Mouse (Mus musculus) layer of hippocampus, postnatal 25 days (tissue): Measurements from ENCODE around the gene Gm26992. TPM values are rescaled to one million over a fixed set of nuclear protein-coding genes. Genes with fewer than 3 reads are reported as not detected.
"Not testable (repeated sequence)": the region's sequence is repeated elsewhere in the genome, so short reads cannot be mapped to it uniquely, and the experiment has no call there.

ENCODE experiments used
- DNase-seq, 2 experiments: peaks; one replicate each; pipeline ENCODE4 v3.0.0; 2022; ENCODE audit warnings: mixed read lengths in 2 of 2, low spot score in 1 of 2; ENCODE audit errors: extremely low spot score in 1 of 2
- total RNA-seq, 2 experiments: library from RNA; stranded (reverse); gene quantifications; 2 replicates each; pipeline ENCODE4 v1.2.3; 2021

The Gm26992 gene
- 1 to 10 TPM in 1 of 2 experiments, not detected in 1; 1.4 TPM for total RNA-seq

DNA sequence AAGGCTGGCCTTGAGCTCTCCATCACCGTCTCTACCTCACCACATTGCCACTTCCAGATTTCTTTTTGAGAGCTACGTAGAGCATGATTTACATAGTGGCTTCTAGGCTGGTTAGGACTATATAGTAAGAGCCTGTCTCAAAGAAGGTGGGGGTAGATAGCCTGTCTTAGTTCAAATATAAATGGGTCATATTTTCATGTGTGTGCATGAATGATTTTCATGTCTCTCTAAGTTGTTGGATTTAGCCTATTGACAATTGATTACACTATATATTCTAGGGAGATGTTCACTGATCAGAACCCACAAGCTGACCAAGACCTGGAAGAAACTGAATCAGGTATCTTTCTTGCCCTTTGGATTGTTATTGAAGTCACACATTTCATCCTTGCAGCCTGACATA is at the start of gene Gm26992:
Gm26992 (plus strand) TSS at position 301 of the 400 bp plus-strand sequence.
- DNase-seq = no peak

DNA sequence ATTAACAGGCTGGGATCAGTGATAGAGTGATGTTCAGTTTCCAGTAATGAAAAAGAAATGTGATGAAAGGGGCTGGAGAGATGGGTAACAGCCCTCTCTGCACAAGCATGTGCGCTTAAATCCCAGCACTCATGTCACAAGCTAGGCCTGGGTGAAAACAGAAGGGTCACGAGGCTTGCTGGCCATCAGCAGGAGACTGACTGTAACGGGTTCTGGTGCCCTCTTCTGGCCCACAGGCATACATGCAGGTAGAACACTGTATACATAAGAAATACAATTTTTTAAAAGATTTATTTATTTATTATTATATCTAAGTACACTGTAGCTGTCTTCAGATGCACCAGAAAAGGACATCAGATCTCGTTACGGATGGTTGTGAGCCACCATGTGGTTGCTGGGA is 47.6 kb upstream of the Gm26992 start:
- no peak for DNase-seq

- DNase-seq = no peak
Measured at GRCm38 (mm10) chrX:103384528-103384927, 37.3 kb upstream of the Gm26992 start.

- DNase-seq = no peak
Measured at GRCm38 (mm10) chrX:103388131-103388530, 33.7 kb upstream of the Gm26992 start.

- DNase-seq = no peak
Measured at GRCm38 (mm10) chrX:103393841-103394240, 28.0 kb upstream of the Gm26992 start.

DNA sequence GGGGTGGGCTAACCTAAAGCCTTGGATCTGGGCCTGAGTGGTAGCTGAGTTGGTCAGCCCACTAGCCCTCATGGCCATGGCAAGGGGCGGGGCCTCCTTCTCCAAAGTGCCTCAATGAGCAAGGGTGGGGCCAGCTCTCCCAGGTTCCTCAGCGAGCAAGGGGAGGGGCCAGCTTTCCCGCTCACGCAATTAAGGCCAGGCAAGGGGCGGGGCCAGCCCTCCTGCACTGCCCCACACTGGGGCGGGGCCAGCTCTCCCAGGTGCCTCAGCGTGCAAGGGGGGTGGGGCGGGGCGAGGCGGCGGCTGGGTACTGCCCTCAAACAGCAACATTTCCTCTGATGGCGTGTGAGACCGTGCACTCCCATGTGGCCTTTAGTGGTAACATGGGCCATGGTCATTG is 16.8 kb upstream of the Gm26992 start:
- DNase-seq = no peak

- no peak for DNase-seq
Measured at GRCm38 (mm10) chrX:103414167-103414566, 7.6 kb upstream of the Gm26992 start, which contains the start of gene Tsx. TSS of gene Tsx (plus strand) at chrX:103414467.

DNA sequence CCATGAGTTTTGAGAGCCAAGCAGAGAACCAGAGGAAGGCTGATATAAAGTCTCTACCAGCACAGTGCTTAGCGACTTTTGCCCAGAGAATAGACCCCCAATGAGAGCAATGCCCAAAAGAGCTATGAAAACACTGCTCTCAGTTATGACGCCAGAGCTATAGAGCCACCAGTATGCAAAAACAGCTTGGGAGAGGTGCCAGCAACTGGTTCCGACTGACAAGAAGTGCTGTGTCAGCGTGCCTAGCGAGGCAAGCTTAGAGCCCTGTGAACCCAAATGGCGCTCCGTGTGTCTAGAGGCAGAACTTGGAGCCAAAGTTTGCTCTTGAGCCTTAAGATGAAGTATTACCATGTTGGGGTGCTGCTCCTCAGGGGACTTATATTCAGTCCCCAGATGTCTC is 5.9 kb downstream of the Gm26992 start:
- DNase-seq = no peak

GRCm38 (mm10) chrX:103432293-103432692 is 10.5 kb downstream of the Gm26992 start:
- no peak for DNase-seq

GRCm38 (mm10) chrX:103438023-103438422 is 16.2 kb downstream of the Gm26992 start:
- DNase-seq = no peak

DNA sequence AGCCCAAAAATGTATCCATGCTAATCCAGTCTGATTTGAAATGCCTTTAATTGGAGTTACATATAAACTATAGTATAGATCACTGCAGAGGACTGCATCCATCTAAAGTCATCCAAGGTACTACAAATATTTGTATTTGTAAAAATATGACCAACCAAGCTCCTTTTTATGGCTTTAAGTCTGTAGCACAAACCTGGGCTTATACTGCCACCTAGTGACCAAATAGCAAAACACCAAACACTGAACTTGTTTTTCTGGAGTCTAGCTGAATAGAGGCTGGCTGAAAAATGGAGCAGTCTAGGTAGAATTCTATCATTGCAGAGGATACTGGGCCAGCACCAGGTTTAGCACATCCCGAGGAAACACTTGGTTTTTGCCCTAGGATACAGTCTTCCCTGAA is 19.0 kb downstream of the Gm26992 start:
- DNase-seq = no peak

GRCm38 (mm10) chrX:103443755-103444154 is 21.9 kb downstream of the Gm26992 start:
- no peak for DNase-seq

GRCm38 (mm10) chrX:103447539-103448169 is 25.8 kb downstream of the Gm26992 start:
- DNase-seq = peak in 1 of 2 experiments; percentile 24

DNA sequence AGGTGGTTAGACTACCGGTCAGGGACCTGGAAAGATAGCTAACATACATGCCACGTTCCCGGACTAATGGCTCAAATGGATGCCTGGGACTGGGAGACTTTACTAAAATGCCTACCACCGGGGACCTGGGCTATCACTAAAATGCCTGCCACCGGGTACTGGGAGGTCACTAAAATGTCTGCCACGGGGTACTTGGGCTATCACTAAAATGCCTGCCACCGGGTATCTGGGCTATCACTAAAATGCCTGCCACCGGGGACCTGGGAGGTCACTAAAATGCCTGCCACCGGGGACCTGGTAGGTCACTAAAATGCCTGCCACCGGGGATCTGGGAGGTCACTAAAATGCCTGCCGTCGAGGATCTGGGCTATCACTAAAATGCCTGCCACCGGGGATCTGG is 26.6 kb downstream of the Gm26992 start:
- not testable (repeated sequence) for DNase-seq

DNA sequence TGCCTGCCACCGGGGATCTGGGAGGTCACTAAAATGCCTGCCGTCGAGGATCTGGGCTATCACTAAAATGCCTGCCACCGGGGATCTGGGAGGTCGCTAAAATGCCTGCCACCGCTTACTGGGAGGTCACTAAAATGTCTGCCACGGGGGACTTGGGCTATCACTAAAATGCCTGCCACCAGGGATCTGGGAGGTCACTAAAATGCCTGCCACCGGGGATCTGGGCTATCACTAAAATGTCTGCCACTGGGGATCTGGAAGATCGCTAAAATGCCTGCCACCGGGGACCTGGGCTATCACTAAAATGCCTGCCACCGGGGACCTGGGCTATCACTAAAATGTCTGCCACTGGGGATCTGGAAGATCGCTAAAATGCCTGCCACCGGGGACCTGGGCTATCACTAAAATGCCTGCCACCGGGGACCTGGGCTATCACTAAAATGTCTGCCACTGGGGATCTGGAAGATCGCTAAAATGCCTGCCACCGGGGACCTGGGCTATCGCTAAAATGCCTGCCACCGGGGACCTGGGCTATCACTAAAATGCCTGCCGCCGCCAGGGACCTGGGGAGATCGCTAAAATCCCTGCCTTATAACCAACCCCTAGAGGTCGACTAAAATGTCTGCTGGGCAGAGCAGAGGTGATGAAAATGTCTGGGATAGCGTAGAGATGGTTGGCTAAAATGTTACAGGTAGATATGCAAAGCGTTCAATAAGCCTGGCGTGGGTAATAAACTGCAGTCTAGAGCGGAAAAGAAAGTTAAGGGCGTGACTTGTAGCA is 27.3 kb downstream of the Gm26992 start:
- DNase-seq = not testable (repeated sequence)

DNA sequence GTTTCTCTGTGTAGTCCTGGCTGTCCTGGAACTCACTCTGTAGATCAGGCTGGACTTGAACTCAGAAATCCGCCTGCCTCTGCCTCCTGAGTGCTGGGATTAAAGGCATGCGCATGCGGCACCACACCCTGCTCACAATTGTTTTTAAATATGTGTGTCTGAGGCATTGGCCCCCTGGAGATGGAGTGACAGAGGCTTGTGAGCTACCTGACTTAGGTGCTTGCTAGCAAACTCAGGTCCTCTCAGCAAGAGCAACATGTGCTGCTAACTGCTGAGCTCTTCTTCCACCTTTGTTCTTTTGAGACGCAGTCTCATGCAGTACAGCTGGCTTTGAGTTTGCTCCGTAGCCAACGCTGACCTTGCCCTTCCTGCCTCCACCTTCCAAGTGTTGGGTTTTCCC is 31.0 kb downstream of the Gm26992 start:
- no peak for DNase-seq

DNA sequence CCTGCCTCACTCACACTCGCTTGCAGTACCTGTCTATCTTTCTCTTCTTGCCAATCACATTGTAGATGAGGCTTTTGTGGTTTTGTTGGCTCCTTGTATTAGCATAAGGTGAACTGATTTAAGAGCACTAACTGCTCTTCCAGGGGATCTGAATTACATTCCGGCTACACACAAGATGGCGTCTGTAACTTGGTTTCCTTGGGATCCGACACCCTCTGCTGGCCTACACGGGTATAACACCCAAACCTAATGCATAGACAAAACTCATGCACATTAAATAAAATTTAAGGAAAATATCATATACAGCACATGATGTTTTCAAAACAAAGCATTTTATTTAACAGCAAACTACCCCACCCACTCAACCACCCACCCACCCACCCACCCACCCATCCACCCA is 38.2 kb downstream of the Gm26992 start:
- DNase-seq = peak in 1 of 2 experiments; percentile 23

DNA sequence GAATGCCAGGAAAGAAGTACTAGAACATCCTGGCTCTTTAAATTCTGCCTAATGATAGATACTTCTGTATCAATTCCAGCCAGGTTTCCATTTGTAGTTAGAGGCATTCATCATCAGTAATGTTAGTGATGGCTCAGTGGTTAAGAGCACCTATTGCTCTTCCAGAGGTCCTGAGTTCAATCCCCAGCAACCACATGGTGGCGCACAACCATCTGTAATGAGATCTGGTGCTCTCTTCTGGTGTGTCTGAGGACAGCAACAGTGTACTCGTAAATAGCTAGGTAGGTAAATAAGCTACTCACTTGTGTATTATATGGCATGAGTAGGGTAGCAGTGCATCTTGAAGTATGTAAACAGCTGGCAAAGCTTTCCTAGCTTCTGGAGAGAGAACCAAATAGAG is 47.2 kb downstream of the Gm26992 start:
- no peak for DNase-seq

DNA sequence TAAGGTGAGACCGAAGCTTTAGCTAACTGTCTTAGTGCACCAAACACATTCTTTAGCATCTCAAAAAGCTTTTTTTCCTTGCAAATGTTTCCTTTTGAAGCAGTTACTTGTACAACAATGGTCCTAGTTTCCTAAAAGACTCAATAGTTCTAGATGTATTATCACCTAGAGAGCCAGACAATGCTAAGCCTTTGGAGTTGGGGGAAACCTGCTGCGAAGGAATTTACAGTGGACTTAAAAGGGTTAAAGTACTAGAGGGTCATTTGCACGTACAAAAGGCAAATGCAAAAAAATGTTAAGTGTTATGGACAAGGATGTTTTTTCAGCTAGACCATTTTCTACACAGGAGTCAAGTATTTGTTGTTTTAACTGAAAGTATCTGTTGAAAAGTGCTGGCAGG is 50.5 kb downstream of the Gm26992 start:
- DNase-seq = no peak

DNA sequence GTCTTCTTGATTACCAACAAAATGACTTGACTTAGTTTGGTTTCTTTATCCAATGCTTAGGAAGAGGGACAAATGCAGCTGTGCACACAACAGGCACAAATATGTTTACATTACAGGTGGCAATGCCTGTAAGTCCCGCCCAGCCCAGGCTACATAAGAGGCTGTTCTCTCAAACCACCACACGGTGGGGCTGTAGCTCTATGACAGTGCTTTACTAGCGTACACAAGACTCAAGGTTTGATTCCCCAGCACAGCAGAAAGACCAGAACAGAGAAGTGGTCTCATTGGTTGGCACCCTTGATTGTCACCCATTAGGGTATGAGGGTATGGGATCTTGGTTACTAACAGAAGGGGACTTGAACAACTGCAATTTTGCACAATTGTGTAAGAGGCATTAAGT is 55.7 kb downstream of the Gm26992 start:
- peak in 1 of 2 experiments; percentile 64 for DNase-seq

- peak; percentile 29 to 47 for DNase-seq
Measured at GRCm38 (mm10) chrX:103481243-103482096, 59.7 kb downstream of the Gm26992 start.
